Mouse (Mus musculus): Measurements from ENCODE around the gene Zkscan7.
"Not testable (repeated sequence)": the region's sequence is repeated elsewhere in the genome, so short reads cannot be mapped to it uniquely, and the experiment has no call there.

GRCm38 (mm10) chr9:122847811-122848311 is 37.6 kb upstream of the Zkscan7 start:
- TF ChIP-seq CTCF (IDR thresholded peaks at IDR 0.05; ENCODE audit: extremely low read depth, insufficient read depth, insufficient read length, insufficient replicate concordance); POLR2A (IDR thresholded peaks at IDR 0.05; ENCODE audit: low read depth, low read length): not testable (repeated sequence)

Measured in spleen, adult 2 months (tissue).